Mouse (Mus musculus) E14TG2a.4 (cell line): ENCODE data around the gene Sox15.
"Not testable (repeated sequence)": the region's sequence is repeated elsewhere in the genome, so short reads cannot be mapped to it uniquely, and the experiment has no call there.

Source experiments
- CTCF ChIP-seq: conservative IDR thresholded peaks from 2 replicates; pipeline ENCODE4 v1.5.1; 2014; ENCODE audit warnings: low read length
- NANOG ChIP-seq: IDR thresholded peaks from 2 replicates; pipeline ENCODE4 v1.6.1; 2014; ENCODE audit warnings: borderline replicate concordance, low read length, mixed read lengths
- POU5F1 ChIP-seq: IDR thresholded peaks from 2 replicates; pipeline ENCODE4 v1.6.1; 2014; ENCODE audit warnings: low read length, borderline replicate concordance

DNA sequence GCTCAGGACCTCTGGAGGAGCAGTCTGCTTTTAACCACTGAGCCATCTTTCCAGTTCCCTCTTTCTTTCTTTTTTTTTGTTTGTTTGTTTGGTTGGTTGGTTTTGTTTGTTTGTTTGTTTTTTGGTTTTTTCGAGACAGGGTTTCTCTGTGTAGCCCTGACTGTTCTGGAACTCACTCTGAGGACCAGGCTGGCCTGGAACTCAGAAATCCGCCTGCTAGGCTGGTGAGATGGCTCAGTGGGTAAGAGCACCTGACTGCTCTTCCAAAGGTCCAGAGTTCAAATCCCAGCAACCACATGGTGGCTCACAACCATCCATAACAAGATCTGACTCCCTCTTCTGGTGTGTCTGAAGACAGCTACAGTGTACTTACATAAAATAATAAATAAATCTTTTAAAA lies 30.8 kb upstream of the Sox15 start:
- not testable (repeated sequence) for TF ChIP-seq CTCF, NANOG, POU5F1
